Comparison of ENCODE assay signal across 27 mouse cellular contexts in the genomic region with DNA sequence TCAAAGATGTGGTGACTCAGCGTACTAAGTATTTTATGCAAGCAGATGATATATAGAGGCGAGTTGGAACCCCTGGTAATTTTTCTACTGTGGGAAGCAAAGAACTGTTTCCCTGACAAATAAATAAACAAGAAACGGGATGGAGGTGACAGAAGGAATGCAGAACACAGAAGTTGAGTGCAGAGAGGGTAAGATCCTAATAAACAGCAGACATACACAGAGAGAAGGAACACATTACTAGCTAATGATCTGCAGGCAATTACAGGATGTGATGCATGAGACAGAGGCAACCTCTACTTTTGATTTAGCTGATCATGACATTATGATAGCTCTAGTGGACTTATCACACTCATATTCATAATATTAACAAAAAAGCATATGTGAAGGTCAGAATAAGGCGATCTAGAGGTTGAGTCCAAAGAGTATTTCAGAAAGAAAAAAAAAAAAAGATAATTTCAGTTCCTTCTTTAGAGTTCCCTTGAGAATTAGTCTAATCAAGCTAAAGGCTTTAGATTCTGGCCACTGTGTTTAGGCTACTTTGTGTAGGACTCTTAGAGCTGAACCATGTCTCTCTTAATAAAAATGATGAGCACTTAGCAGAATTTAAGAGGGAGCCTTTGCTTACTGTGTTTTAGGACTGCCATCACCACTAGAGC.
"Had no signal": no experiment of that assay in that cellular context is flagged by ENCODE, and none has a peak within 500 bp of the region (broad histone marks: within the 10 kb centered on the region; RNA-seq: fewer than 3 reads in every experiment).

No protein-coding gene starts in this region.

- H3K36me3 ChIP-seq: heart, embryonic 10.5 days; heart, embryonic 12.5 days; hindbrain, embryonic 10.5 days; hindbrain, embryonic 12.5 days; intestine, embryonic 15.5 days; limb, embryonic 10.5 days; limb, embryonic 12.5 days; liver, embryonic 13.5 days; liver, embryonic 15.5 days had no signal

- H3K9ac ChIP-seq: heart, embryonic 12.5 days; hindbrain, embryonic 12.5 days; hindbrain, embryonic 14.5 days; intestine, embryonic 15.5 days; limb, embryonic 12.5 days; liver, embryonic 13.5 days; liver, embryonic 15.5 days; liver, postnatal 0 days had no signal

- DNase-seq: gastrocnemius, adult 2 months; gastrocnemius, postnatal 10 days; gastrocnemius, postnatal 25 days; heart, adult 18-20 months; heart, postnatal 10 days; heart, postnatal 4 days; kidney, adult 8-10 months; kidney, postnatal 25 days; kidney, postnatal 4 days; liver; liver, embryonic 13.5 days; liver, postnatal 0 days had no signal

- H3K4me2 ChIP-seq: heart, embryonic 12.5 days; hindbrain, embryonic 12.5 days; hindbrain, embryonic 14.5 days; intestine, embryonic 15.5 days; limb, embryonic 12.5 days; liver, embryonic 11.5 days; liver, embryonic 13.5 days; liver, embryonic 15.5 days had no signal

- H3K9me3 ChIP-seq: heart, embryonic 10.5 days; heart, embryonic 12.5 days; hindbrain, embryonic 10.5 days; hindbrain, embryonic 12.5 days; intestine, embryonic 15.5 days; limb, embryonic 10.5 days; limb, embryonic 12.5 days; liver, embryonic 13.5 days; liver, embryonic 15.5 days had no signal

- H3K4me3 ChIP-seq: gastrocnemius, adult 2 months; heart, embryonic 10.5 days; heart, embryonic 12.5 days; hindbrain, embryonic 10.5 days; hindbrain, embryonic 12.5 days; intestine, embryonic 15.5 days; layer of hippocampus, adult 2 months; left cerebral cortex, adult 2 months; limb, embryonic 10.5 days; limb, embryonic 12.5 days; liver, embryonic 13.5 days; liver, embryonic 15.5 days had no signal

- ATAC-seq: hindbrain, embryonic 16.5 days; inflammation-experienced regulatory T-cells, adult 6 months; intestine, embryonic 15.5 days; intestine, postnatal 0 days; liver, postnatal 0 days had no signal

- H3K27me3 ChIP-seq: heart, embryonic 12.5 days; hindbrain, embryonic 12.5 days; intestine, embryonic 15.5 days; limb, embryonic 12.5 days; liver, embryonic 13.5 days; liver, embryonic 15.5 days had no signal

- H3K4me1 ChIP-seq: heart, embryonic 10.5 days; heart, embryonic 12.5 days; hindbrain, embryonic 10.5 days; hindbrain, embryonic 12.5 days; intestine, embryonic 15.5 days; limb, embryonic 10.5 days; limb, embryonic 12.5 days; liver, embryonic 13.5 days; liver, embryonic 15.5 days had no signal

- H3K27ac ChIP-seq: gastrocnemius, adult 2 months; heart, embryonic 10.5 days; hindbrain, embryonic 10.5 days; hindbrain, embryonic 12.5 days; hindbrain, embryonic 14.5 days; intestine, embryonic 15.5 days; layer of hippocampus, adult 2 months; left cerebral cortex, adult 2 months; limb, embryonic 10.5 days; limb, embryonic 12.5 days; liver, embryonic 13.5 days; liver, embryonic 15.5 days had no signal
